Mouse (Mus musculus) thymus, postnatal 25 days (tissue): ENCODE measurements around the gene Steap1.

Experiments used
- DNase-seq: peaks from one replicate; pipeline ENCODE4 v3.0.0; 2022

The Steap1 gene

GRCm38 (mm10) chr5:5748866-5749682, at the start of gene Steap1:
Gene Steap1, minus strand, starts transcription at chr5:5749326.
- peak; percentile 51 for DNase-seq

GRCm38 (mm10) chr5:5787106-5787505, 38.0 kb upstream of the Steap1 start:
- no peak for DNase-seq

GRCm38 (mm10) chr5:5756392-5757019, 7.4 kb upstream of the Steap1 start:
- DNase-seq = no peak

GRCm38 (mm10) chr5:5755039-5755438, 5.9 kb upstream of the Steap1 start:
- DNase-seq = peak; percentile 16

GRCm38 (mm10) chr5:5749772-5750222, 671 bp upstream of the Steap1 start:
- no peak for DNase-seq

GRCm38 (mm10) chr5:5734445-5734844, 14.7 kb downstream of the Steap1 start:
- DNase-seq = no peak

GRCm38 (mm10) chr5:5732858-5733257, 16.3 kb downstream of the Steap1 start:
- no peak for DNase-seq

GRCm38 (mm10) chr5:5732208-5732607, 16.9 kb downstream of the Steap1 start:
- DNase-seq = no peak

- DNase-seq = no peak
Measured at GRCm38 (mm10) chr5:5729904-5730303, 19.2 kb downstream of the Steap1 start.

GRCm38 (mm10) chr5:5722217-5722616, 26.9 kb downstream of the Steap1 start:
- DNase-seq = no peak

GRCm38 (mm10) chr5:5711032-5711431, 38.1 kb downstream of the Steap1 start:
- no peak for DNase-seq

- DNase-seq = no peak
Measured at GRCm38 (mm10) chr5:5707341-5708278, 41.5 kb downstream of the Steap1 start.

GRCm38 (mm10) chr5:5705019-5705418, 44.1 kb downstream of the Steap1 start:
- DNase-seq = no peak

GRCm38 (mm10) chr5:5700386-5700785, 48.7 kb downstream of the Steap1 start:
- DNase-seq = no peak

GRCm38 (mm10) chr5:5698830-5699229, 50.3 kb downstream of the Steap1 start:
- DNase-seq = no peak

GRCm38 (mm10) chr5:5695401-5695942, 53.7 kb downstream of the Steap1 start:
- DNase-seq = no peak

GRCm38 (mm10) chr5:5693956-5694653, 55.0 kb downstream of the Steap1 start, which contains the start of gene Steap2:
Gene Steap2, minus strand, starts transcription at chr5:5694578.
- DNase-seq = no peak

GRCm38 (mm10) chr5:5693541-5693955, 55.6 kb downstream of the Steap1 start:
- DNase-seq = no peak

GRCm38 (mm10) chr5:5692167-5692738, 56.9 kb downstream of the Steap1 start:
- no peak for DNase-seq

GRCm38 (mm10) chr5:5688945-5689540, 60.1 kb downstream of the Steap1 start:
- DNase-seq = no peak

- no peak for DNase-seq
Measured at GRCm38 (mm10) chr5:5688228-5688627, 60.9 kb downstream of the Steap1 start.
